Mouse (Mus musculus): Measurements from ENCODE around the gene Mgmt.

- TF ChIP-seq MAFK (IDR thresholded peaks at IDR 0.05; ENCODE audit: borderline replicate concordance, low read depth, low read length) (no peak), CTCF (IDR thresholded peaks at IDR 0.05 in 2 of 3, conservative IDR thresholded peaks at IDR 0.05 in 1 of 3; ENCODE audit: control insufficient read depth in 1 of 3, insufficient read depth in 1 of 3, low read depth in 2 of 3, low read length in 3 of 3, poor library complexity in 1 of 3, severe bottlenecking in 1 of 3) (no peak), USF1 (IDR thresholded peaks at IDR 0.05; ENCODE audit: low read depth, low read length) (no peak), GATA1 (IDR thresholded peaks at IDR 0.05; ENCODE audit: low read depth, low read length) (no peak), POLR2A (IDR thresholded peaks at IDR 0.05; ENCODE audit: control insufficient read depth in 1 of 2, insufficient read depth in 1 of 2, low read depth in 1 of 2, low read length in 2 of 2, poor library complexity in 1 of 2) (no peak), TAL1 (IDR thresholded peaks at IDR 0.05; ENCODE audit: low read length) (no peak), MEF2A (IDR thresholded peaks at IDR 0.05; ENCODE audit: extremely low read depth, insufficient replicate concordance, low read depth, low read length, poor library complexity, severe bottlenecking) (no peak), JUND (IDR thresholded peaks at IDR 0.05; ENCODE audit: low read depth, low read length) (no peak), KAT2A (conservative IDR thresholded peaks at IDR 0.05; ENCODE audit: low read depth, low read length) (no peak), RAD21 (IDR thresholded peaks at IDR 0.05; ENCODE audit: low read depth, low read length) (no peak), TBP (IDR thresholded peaks at IDR 0.05; ENCODE audit: low read depth, low read length) (no peak), HCFC1 (IDR thresholded peaks at IDR 0.05; ENCODE audit: low read depth, low read length) (no peak)
Measured at GRCm38 (mm10) chr7:137172278-137172677, 277.9 kb downstream of the Mgmt start.
